Mouse (Mus musculus): ENCODE data around the gene Ect2. TPM values are rescaled to one million over a fixed set of nuclear protein-coding genes. Genes with fewer than 3 reads are reported as not detected.

Ect2 gene
- 57.2 and 60.8 TPM in 2 replicates for total RNA-seq (2015)
- total RNA-seq (2017) = 62.2 and 65.7 TPM in 2 replicates

DNA sequence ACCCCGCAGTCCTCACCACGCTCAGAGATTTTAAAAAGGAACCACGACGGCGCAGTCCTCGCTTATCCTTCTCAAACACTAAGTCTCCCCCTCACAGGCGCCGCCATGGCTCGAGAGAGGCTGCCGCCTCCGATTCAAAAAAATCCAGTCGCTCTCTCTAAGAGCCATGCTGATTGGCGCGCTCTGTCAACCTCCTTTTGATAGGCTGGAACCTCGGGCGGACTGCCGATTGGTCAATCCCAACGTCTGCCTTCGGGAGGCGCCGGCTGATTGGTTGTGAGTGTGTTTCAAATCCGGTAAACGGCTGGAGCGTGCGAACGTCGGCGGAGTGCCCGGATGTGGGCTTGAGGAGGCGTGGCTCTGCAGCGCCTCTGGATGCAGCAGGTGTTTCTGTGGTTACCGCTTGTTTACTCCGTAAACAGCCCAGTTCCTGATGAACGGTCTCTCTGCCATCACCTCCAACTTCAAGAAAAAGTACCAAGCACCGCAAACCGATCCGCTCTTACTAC is at the start of gene Ect2:
TSS of gene Ect2 (minus strand) at position 178 of the 509 bp plus-strand sequence.
- peak; percentile 99 for ATAC-seq (ENCODE audit: poor library complexity, severe bottlenecking)

DNA sequence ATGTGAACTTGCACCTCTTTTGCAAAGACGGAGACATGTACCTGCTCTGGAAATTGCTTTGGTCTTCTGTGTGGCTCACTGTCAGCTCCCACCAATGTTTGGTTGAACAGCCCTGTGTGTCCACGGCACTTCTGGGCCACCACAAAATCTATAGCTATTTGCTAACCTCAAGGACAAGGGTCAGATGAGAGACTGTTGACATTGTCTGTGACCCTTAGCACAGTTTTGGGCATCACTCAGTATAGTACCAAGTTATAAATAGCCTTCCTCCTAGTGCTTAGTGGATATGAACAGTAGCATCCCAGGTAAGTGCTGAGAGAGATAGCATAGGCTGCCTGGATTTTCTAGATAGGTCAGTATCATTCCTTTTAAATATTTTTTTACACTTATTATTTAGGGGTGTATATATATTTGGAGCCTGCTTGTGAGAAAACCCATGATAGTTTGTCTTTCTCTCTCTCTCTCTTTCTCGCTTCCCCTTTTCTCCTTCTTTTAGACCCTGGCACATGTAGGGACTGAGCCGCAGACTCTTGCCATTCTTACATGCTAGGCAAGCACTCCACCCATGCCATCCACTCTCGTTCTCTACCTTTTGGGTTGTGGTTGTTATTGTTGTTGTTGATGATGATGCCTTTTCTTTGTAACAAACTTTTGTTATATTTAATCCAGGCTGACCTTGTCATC is 48.2 kb upstream of the Ect2 start:
- ATAC-seq (ENCODE audit: poor library complexity, severe bottlenecking) = peak; percentile 35; the same call in 1 of the 2 replicates

DNA sequence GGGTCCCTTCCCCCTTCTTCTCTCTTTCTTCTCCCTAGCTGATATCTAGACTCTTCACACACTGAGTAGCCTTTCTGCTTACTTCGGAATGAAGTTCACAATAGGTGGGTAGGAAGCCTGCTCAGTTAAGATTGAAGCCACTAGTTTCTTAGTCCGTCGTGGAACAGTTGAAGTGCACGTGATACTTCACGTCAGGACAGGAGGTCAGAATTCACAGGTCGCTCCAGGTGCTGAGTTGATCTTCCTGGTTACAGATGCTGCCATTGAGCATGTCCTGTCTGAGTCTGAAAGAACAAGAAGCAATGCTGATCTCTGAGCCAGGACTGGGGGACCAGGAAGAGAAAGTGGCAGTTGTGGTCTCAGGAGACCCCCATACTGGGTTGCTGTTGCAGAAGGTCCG is 45.4 kb upstream of the Ect2 start:
- ATAC-seq (ENCODE audit: poor library complexity, severe bottlenecking) = no peak

DNA sequence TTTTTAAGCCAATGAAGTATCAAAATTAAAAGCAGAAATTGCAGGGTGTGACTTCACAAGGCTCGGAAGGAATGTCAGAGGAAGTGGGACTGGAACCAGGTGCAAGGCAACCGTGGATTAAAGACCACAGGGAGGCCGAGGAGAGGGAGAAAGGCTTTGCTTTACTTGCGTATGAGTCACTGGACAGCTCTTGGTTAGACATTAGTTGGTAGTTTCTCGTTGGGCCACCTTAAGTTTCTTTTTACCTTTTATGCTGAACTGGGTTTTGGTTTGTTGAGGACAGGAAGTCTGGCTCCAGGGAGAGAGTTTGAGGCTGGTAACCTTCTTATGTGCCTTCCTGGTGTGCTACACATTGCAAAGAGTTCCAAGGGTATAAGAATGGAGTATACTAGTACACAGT is 44.1 kb upstream of the Ect2 start:
- no peak for ATAC-seq (ENCODE audit: poor library complexity, severe bottlenecking)

DNA sequence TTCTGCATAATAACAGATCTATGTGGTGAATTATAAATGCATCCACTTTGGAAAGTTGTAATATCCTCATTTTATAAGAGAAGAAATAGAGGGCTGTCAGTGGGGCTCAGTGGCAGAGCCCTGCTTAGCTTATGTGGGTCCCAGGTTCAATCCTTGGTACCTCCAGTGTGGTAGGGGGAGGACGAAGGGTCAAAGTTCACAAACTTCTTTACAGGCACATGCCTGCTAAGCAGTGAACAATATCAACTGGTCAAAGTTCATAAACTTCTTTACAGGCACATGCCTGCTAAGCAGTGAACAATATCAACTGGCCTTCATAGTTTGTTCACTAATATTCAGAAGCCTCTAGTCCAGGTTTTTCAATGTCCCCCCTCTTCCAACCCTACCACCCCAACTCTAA is 42.9 kb upstream of the Ect2 start:
- no peak for ATAC-seq (ENCODE audit: poor library complexity, severe bottlenecking)

DNA sequence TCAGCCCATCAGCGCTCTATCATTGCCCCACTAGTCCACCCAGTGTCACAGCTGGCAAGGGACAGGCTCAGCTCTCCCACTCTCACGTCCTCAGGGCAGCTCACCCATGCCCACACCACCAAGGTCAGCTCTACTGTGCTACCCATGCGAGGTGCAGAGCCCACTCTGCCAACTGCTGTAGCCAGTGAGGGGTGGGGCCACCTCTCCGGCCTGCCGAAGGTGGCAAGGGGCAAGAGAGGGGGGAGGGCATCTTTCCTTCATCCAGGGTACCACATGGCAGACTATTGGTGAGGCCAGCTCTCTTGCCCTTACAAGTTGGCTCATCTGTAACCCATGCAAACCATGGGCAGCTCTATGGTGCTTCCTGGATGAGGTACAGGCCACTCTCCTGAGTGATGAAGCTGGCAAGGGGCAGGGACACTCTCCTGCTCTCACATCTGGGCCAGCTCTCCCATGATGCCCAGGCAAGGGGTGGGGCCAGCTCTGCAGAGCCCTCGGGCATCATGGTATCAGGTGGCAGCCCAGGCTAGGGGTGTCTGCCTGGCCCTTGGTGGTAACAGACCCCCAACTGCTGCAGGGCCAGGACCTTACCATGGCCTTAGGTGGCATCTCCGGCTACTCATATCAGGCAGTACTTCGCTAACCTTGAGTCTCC is 42.0 kb upstream of the Ect2 start:
- ATAC-seq (ENCODE audit: poor library complexity, severe bottlenecking) = no peak

DNA sequence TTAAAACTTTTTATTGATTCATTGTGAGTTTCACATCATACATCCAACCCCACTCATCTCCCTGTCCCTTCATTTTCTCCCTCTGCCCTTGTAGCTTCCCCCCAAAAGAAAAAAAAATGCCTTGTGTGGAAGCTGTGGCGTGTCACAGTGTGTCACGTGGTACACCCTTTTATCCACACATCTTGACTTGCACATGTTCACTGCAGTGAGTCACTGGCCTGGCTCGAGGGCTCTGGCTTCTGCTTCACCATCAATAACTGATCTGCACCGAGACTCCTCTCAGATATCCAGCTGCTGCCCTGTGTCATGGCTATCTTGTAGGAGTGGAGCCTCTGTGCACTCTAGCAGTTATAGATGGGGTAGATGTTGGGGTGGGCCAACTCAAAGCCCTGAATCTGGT is 41.5 kb upstream of the Ect2 start:
- ATAC-seq (ENCODE audit: poor library complexity, severe bottlenecking) = peak; percentile 23; the same call in 1 of the 2 replicates

DNA sequence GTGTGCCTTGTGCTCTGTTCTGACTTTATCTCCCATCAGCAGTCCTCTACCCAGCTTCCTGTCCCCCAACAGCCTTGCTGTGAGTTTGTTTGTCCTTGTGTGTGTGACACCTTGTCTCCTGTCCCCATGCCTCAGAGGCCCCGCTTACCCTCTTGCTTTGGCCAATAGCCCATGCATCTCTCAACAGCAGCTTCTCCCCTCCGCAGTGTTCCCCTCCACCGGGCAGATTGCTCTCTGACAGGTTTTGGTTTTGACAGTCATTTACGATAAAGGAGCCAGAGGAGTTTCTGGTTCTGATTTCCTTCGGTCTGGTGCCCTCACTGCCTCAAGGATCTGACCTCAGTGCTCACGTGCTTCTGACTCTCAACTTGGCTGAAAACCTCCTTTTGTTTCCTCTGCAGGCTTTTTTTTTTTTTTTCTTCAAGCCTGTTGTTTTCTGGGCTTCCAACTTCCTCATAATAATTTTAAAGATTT is 40.2 kb upstream of the Ect2 start:
- peak; percentile 47 for ATAC-seq (ENCODE audit: poor library complexity, severe bottlenecking)

DNA sequence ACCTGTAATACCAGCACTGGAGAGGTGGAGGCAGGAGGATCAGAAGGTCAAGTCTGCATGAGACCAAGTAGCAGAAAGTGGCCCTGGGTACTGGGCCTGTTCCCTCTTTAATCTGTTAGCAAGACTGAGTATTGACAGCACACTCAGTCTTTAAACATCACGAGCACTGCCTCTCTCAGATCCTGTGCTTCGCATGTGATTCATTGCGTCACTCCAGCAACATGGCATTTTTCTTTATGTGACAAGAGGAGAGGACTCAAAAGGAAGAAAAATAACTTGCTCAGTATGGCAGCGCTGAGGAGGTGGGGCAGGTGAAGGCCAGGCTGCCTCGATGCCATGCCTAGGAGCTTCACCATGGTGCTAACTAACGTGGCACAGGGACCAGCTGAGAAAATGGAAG is 38.2 kb upstream of the Ect2 start:
- ATAC-seq (ENCODE audit: poor library complexity, severe bottlenecking) = peak; percentile 57

DNA sequence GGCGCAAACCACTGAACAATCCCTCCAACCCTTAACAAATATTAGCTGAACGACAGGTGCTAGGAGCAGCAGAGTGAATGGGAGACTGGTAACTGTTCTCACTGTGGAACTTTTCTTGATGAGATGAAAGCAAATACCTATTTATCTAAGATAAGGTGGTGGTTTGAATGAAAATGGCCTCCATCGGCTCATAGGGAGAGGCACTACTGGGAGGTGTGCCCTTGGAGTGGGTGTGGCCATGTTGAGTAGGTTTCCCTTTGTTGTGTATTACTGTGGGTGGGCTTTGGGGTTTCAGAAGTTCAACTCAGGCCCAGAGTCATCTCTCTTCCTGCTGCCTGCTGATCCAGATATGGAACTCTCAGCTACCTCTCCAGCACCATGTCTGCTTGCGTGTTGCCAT is 37.2 kb upstream of the Ect2 start:
- ATAC-seq (ENCODE audit: poor library complexity, severe bottlenecking) = no peak

DNA sequence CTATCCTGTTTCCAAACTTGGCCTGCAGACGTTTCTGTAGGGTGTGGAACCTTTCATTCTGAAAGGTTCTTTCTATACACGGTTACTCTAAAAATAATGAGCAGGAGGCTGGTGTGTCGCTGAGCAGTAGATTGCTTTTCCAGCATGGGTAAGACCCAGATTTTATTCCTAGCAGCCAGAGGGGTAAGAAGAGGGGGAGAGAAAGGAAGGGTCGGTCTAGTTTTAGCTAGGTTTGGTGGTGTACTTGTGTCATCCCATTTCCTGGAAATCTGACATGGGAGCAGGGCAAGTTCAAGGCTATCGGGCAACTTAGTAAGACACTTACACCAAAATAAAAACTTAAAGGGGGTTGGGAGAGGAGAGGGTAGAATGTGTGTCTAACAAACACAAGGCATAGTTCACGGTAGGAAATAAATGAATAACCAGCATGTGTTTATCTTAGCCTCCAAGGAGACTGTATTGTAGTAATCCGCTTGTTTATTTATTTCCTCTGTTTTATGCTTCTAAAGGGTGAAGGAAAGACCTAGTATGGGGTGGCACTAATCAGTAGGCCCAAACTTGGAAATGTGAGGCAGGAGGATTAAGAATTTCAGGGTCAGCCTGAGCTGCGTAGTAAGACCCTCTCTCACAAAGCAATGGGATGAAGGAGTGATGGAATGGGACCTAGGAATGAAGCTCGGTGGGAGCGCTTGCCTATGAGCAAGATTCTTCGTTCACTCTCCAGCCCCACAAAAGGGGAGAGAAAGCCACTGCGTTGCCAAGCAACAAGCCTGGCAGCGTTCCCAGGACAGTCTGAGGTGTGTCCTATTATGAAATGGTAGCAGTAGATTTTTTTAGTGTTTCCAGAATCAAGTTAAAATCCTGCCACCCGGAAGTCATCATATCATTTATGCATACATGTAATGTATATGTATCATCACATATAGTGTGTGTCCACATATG is 35.9 kb upstream of the Ect2 start:
- ATAC-seq (ENCODE audit: poor library complexity, severe bottlenecking) = no peak

DNA sequence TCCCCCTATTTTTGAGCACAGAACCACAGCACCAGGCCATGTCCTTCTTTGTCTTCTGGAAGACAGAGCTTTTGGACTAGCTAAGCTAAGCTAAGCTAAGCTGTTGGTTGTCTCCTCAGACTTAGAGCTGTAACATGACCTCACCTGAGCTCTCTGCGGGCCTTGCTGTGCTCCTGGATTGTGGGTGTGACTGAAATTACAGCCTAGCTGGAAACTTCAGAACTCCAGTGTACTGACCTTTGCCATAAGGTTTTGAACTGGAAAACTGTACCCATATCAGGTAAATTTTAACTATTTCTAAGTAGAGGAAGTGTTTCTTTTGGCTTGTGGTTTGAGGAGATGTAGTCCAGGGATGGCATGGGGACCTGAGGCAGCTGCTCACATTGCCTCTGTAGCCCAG is 34.7 kb upstream of the Ect2 start:
- ATAC-seq (ENCODE audit: poor library complexity, severe bottlenecking) = no peak

DNA sequence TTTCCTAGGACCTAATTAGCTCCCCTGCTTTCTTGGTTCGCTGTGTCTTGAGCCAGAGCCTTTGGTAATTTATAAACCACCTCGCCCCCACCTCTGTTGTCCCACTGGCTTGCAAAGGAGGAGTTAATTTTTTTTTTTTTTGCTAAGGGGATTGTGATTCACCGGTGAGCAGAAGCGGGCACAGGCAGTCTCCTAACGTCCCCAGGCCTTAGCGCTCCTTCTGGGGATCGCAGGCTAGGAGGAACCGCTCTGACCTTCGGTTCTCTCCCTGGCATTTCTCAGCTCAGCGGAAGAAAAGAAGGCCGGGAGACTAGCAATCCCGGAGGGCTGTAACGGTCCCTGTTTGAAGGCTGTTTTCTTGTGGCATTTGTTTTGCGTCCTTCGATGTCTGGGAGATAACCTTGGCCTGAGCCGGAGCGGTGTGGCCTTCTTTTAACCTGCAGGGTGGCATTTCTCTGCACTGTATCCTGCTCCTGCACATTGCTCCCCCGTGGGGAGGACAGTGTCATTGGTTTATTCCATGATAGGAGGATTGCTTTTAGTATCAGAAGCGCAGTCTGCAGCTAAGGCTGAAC is 30.0 kb upstream of the Ect2 start:
- ATAC-seq (ENCODE audit: poor library complexity, severe bottlenecking) = peak; percentile 32

DNA sequence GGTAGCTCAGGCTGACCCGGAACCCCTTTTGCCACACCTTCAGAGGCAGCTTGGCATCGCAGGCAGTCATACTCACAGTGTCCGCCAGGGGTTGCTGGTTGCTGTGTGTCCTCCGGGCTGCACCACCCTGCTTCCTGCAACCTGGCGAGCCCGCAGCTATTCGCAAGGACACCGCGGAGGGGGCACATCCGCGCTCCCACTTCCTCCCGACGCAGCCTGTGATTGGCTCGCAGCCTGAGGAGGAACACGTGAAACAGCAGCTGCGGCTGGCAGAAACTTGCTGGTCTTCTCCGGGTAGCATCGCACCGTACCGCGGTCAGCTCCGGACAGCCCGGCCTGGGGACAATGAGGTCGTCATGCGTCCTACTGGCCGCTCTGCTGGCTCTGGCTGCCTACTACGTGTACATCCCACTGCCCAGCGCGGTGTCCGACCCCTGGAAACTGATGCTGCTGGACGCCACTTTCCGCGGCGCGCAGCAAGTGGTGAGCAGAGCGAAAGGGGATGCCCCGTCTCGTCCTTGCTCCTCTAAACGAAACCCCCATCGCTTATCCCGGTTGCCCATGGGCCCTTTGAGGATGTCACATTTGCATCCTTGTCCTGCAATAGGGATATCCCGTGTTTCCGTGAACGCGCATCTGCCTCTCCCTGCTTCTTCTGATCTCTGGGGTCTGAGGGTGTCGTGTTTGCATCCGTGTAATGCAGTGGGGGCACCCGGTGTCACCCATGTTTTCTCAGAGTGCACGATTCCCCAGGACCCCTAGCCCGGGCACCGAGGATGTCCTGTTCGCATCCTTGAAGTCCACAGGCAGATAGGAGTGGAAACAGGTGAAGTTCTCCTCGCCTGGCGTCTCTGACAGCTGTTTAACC is 29.3 kb upstream of the Ect2 start, which contains the start of gene Nceh1:
TSS of gene Nceh1 (plus strand) at position 233 of the 868 bp plus-strand sequence.
- ATAC-seq (ENCODE audit: poor library complexity, severe bottlenecking) = peak; percentile 98

DNA sequence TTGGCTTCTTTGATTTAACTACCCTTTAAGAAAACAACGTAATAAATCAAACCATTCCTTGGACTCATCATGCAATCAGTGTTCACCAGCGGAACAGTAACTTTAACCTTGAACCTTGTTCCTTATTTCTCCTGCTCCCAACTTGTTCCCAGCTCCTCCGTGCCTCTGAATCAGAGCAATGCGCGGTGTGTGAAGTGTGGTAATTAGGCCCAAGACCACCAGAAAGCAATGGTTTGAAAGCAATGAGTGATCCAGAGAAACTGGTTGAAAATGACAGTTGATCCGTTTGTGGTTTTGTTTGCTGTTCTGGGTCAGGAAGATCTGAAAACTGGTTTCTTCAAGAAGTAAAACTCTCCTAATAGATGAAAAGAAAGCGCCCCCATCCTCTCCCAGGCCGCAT is 26.0 kb upstream of the Ect2 start:
- ATAC-seq (ENCODE audit: poor library complexity, severe bottlenecking) = no peak

DNA sequence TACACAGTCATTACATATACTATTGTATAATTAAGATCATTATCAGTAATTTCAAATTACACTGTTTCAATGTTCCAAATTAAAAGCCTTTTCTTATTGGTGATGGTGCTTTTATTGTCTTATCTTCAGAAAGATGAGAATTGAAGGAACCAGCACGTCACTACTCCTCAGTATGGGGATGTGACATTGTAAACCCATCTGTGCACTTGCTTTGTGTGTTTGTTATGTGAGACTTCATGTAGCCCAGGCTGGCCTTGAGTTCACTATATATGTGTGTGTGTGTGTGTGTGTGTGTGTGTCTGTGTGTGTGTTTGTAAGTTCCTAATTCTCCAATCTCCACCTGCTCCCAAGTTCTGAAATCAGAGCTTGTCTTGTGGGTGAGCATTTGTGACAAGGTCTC is 16.6 kb upstream of the Ect2 start:
- ATAC-seq (ENCODE audit: poor library complexity, severe bottlenecking) = no peak

DNA sequence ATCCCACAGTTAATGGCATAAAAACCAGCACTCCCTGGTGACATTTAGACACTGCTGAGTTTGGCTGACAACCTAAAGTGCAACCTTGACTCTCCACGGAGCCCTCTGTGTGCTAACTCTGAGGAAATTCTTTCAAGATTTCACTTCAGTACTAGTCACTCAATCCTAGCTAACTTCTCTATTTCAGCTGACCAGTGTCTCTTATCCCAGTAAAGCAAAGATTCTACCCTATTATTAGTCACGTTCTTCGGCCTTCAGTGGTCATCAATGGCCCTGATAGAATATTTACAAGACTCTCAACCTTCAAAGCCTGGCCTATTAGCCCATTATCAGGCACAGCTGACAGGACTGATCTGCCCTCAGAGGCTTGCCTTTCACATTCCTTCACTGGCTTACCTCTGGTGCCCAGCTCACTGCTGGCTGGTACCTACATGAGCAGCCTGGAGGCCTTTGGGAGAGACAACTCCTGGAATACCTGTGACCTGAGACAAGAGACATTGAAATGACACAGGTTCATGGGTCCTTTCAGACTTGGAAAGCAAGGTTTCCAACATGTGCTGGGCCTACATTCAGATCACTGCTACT is 11.9 kb upstream of the Ect2 start:
- no peak for ATAC-seq (ENCODE audit: poor library complexity, severe bottlenecking)

DNA sequence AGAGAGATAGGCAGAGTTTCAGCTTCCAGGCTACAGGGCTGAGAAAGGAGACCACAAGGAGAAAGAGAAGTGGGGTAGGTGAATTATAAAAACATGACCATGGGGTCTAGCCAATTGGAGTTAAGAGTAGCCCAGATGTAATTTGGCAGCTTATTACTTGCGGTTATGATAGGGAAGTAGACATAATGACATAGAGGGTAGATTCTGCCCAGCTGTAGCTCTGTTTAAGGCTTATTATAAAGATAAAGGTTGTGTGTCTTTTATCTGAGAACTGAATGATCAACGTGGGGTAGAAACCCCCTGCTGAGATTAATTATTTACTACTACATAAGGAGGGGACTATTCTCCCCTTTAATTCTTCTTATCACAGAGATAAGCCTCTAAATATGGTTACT is 8.7 kb upstream of the Ect2 start:
- ATAC-seq (ENCODE audit: poor library complexity, severe bottlenecking) = no peak

DNA sequence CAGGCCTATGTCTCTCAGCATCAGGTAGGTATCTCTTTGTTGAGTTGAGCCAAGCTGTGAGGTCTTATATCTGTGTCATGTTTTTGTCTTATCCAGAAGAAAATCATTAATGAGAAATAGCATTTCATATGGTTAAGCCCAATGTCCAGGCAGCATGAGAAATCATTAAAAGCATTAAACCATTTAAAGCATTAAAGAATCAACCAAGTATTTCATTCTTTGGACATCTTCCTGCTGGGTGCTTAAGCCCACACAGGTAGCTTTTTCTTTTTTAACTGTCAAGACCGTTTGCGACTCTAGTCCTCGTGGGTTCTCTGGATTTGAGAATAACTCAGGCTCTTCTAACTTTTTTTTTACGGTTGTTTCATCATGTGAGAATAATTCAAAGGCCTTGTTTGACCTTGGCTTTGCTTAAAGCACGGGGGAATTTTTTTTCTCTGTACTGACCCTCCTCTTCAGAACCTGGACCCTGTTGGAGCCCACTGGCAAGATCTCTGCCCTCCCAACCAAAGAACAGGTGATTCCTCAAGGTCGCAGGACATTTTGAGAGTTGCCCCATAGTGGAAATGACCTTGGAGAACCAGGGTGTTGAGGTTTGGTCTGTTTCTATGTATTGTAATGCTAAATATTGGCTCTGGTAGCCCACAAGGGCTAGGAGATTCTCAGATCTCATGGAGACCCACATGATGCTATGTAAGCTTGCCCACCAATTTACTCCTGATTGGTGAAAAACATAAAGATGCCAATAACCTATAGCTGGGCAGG is 8.1 kb upstream of the Ect2 start:
- ATAC-seq (ENCODE audit: poor library complexity, severe bottlenecking) = no peak
